Mouse (Mus musculus) midbrain, embryonic 12.5 days (tissue): ENCODE measurements around the gene Cacng4. TPM values are rescaled to one million over a fixed set of nuclear protein-coding genes. Genes with fewer than 3 reads are reported as not detected.

ENCODE experiments used
- ATAC-seq: fragments of 200-750 bp; cut with Nextera tagmentation; 2 replicates; pipeline ENCODE4 v1.8.0; 2017; ENCODE audit warnings: low read depth, moderate TSS enrichment, moderate library complexity; ENCODE audit not compliant: low FRiP score
- H3K27ac ChIP-seq: fragments of 300-500 bp; sonication (generic); replicated peaks from 2 replicates; pipeline ENCODE4 v1.5.1; 2016; ENCODE audit warnings: mild to moderate bottlenecking
- H3K27me3 ChIP-seq: fragments of 300-500 bp; sonication (generic); 2 replicates; pipeline ENCODE4 v1.6.1; 2016; ENCODE audit warnings: mild to moderate bottlenecking
- H3K36me3 ChIP-seq: fragments of 300-500 bp; sonication (generic); 2 replicates; pipeline ENCODE4 v1.6.1; 2016
- H3K4me1 ChIP-seq: fragments of 300-500 bp; sonication (generic); 2 replicates; pipeline ENCODE4 v1.6.1; 2016
- H3K4me2 ChIP-seq: fragments of 300-500 bp; sonication (generic); replicated peaks from 2 replicates; pipeline ENCODE4 v1.6.1; 2016; ENCODE audit warnings: mild to moderate bottlenecking, moderate library complexity
- H3K4me3 ChIP-seq: fragments of 300-500 bp; sonication (generic); 2 replicates; pipeline ENCODE4 v1.5.1; 2016; ENCODE audit warnings: mild to moderate bottlenecking
- H3K9ac ChIP-seq: fragments of 300-500 bp; sonication (generic); replicated peaks from 2 replicates; pipeline ENCODE4 v1.6.1; 2016; ENCODE audit warnings: mild to moderate bottlenecking, moderate library complexity
- H3K9me3 ChIP-seq: fragments of 300-500 bp; sonication (generic); 2 replicates; pipeline ENCODE4 v1.6.1; 2016; ENCODE audit warnings: mild to moderate bottlenecking
- WGBS: fragments of 180-500 bp; shearing (Covaris S2); methylation state at CpG from one replicate; pipeline ENCODE4 v1.1.7; 2016; 5-methylcytosine and 5-hydroxymethylcytosine counted together
- polyA plus RNA-seq: library from polyadenylated mRNA; unstranded; fragments of >200 nt; fragmentation: Nextera tagmentation; extraction: Ambion mirVana; gene quantifications from 2 replicates; pipeline ENCODE4 v1.2.1, GENCODE M21; 2016

Cacng4 gene
- polyA plus RNA-seq, result 26.3 and 27.1 TPM in 2 replicates

- H3K4me3 ChIP-seq, result peak within 1 kb of the TSS; percentile 85
- peak within 1 kb of the TSS; percentile 94 for H3K27ac ChIP-seq
- peaks cover 67% of the 10 kb centered on the region for H3K4me1 ChIP-seq
- WGBS, result under 1% methylated on average over 32 of the region's 73 CpGs
- peak within 1 kb of the TSS; percentile 91 for H3K4me2 ChIP-seq
- peak within 1 kb of the TSS; percentile 90 for H3K9ac ChIP-seq
- H3K27me3 ChIP-seq, result peaks cover 36% of the 10 kb centered on the region
- peak; percentile 65 for ATAC-seq
- no peaks in the 10 kb centered on the region for H3K9me3 ChIP-seq
- peaks cover 11% of the 10 kb centered on the region; the same call in 1 of the 2 replicates for H3K36me3 ChIP-seq
Measured at GRCm38 (mm10) chr11:107794547-107795269, at the start of gene Cacng4. Gene Cacng4 (minus strand): TSS chr11:107794557.

DNA sequence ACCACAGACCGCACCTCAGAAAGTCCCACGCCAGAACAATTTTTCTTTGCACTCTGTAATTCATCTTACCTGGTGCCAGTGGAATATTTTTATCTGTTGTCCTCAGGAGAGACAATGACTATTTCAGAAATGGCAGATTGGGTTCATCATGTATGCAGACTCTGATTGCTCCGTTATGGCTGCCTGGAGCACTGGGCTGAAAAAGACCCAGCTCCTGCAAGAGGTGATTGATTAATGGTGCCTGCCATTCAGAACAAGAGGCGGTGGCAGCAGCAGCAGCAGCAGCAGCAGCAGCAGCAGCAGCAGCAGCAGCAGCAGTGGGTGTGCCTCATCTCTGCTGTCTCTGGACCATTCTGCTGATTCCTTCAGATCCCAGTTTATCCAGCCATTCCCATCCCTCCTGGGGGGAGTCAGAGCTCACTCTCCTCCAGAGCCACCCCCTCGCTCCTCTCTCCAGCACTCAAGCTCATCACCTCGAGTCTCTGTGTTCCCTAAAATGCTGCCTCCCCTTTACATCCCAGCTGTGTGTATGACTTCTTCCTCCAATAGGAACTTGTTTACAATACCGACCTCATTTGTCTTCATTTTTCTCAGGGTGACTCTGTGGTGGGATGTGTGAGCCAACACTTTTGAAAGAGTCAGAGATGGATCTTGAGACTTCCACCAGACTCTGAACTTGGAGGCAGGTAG, 39.1 kb upstream of the Cacng4 start:
- H3K27me3 ChIP-seq, result no peaks in the 10 kb centered on the region
- H3K9me3 ChIP-seq, result no peaks in the 10 kb centered on the region
- WGBS, result 66% methylated on average over 7 of the region's 7 CpGs
- H3K4me1 ChIP-seq, result no peaks in the 10 kb centered on the region
- H3K4me2 ChIP-seq, result no peak overlapping the region
- no peak overlapping the region for H3K4me3 ChIP-seq
- no peak overlapping the region for H3K27ac ChIP-seq
- H3K9ac ChIP-seq, result no peak overlapping the region
- H3K36me3 ChIP-seq, result no peaks in the 10 kb centered on the region
- no peak for ATAC-seq

DNA sequence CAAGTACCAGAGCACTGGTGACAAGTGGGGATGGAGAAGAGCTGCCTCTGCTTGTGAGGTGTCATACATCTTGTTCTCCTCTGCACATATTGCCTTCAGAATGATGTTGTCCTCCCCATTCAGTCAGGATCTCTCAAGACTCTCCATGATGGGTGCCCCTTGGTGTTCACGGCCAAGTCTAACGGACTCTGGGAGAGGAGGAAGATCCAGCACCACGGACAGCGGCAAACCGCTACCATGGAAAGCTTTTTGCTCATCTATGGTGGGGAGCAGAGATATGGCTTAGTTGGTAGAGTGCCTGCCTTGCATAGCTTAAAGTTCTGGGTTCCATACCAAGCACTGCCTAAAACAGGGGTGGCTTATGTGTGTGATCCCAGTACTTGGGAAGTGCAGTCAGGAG, 22.8 kb upstream of the Cacng4 start:
- H3K4me1 ChIP-seq, result peaks cover 12% of the 10 kb centered on the region
- no peak overlapping the region for H3K4me2 ChIP-seq
- H3K36me3 ChIP-seq, result no peaks in the 10 kb centered on the region
- H3K9ac ChIP-seq, result no peak overlapping the region
- peaks cover 17% of the 10 kb centered on the region for H3K27me3 ChIP-seq
- ATAC-seq, result no peak
- H3K4me3 ChIP-seq, result no peak overlapping the region
- no peak overlapping the region for H3K27ac ChIP-seq
- WGBS, result 46% methylated on average over 5 of the region's 5 CpGs
- no peaks in the 10 kb centered on the region for H3K9me3 ChIP-seq

GRCm38 (mm10) chr11:107812941-107813648, 18.7 kb upstream of the Cacng4 start:
- no peak overlapping the region for H3K9ac ChIP-seq
- peaks cover 21% of the 10 kb centered on the region for H3K27me3 ChIP-seq
- H3K4me2 ChIP-seq, result peak overlapping the region; percentile 30
- no peak for ATAC-seq
- 31% methylated on average over 21 of the region's 21 CpGs for WGBS
- H3K36me3 ChIP-seq, result no peaks in the 10 kb centered on the region
- no peak overlapping the region for H3K4me3 ChIP-seq
- H3K27ac ChIP-seq, result no peak overlapping the region
- peaks cover 17% of the 10 kb centered on the region for H3K4me1 ChIP-seq
- no peaks in the 10 kb centered on the region for H3K9me3 ChIP-seq

DNA sequence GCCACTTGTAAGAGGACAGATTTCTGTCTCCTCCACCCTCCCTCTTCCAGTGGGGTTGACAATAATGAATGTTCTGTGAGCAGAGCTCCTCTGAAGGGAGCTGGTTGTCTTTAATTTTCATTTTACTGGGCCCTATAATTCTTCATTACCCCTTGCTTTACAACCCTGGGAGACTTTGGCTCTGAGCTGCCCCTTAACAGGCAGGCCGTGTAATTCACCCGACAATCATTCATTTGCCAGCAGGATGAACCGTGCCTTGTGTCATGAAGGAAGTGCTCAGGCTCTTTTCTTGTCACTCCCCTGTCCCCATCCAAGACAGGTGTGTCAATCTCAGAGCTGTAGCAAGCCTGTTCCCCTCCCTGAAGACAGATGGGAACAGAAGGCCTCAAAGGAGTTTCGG, 18.1 kb upstream of the Cacng4 start:
- no peaks in the 10 kb centered on the region for H3K36me3 ChIP-seq
- no peaks in the 10 kb centered on the region for H3K9me3 ChIP-seq
- H3K4me2 ChIP-seq, result peak overlapping the region; percentile 30; the same call in 1 of the 2 replicates
- H3K9ac ChIP-seq, result no peak overlapping the region
- ATAC-seq, result no peak
- WGBS, result 45% methylated on average over 4 of the region's 4 CpGs
- H3K27ac ChIP-seq, result no peak overlapping the region
- H3K4me3 ChIP-seq, result no peak overlapping the region
- H3K4me1 ChIP-seq, result peaks cover 17% of the 10 kb centered on the region
- peaks cover 21% of the 10 kb centered on the region for H3K27me3 ChIP-seq

GRCm38 (mm10) chr11:107808508-107808907, 14.2 kb upstream of the Cacng4 start:
- peaks cover 14% of the 10 kb centered on the region for H3K27me3 ChIP-seq
- WGBS, result 73% methylated on average over 8 of the region's 8 CpGs
- H3K27ac ChIP-seq, result no peak overlapping the region
- H3K4me1 ChIP-seq, result peaks cover 17% of the 10 kb centered on the region
- ATAC-seq, result no peak
- H3K4me2 ChIP-seq, result no peak overlapping the region
- no peak overlapping the region for H3K4me3 ChIP-seq
- H3K9ac ChIP-seq, result no peak overlapping the region
- no peaks in the 10 kb centered on the region for H3K36me3 ChIP-seq
- no peaks in the 10 kb centered on the region for H3K9me3 ChIP-seq

DNA sequence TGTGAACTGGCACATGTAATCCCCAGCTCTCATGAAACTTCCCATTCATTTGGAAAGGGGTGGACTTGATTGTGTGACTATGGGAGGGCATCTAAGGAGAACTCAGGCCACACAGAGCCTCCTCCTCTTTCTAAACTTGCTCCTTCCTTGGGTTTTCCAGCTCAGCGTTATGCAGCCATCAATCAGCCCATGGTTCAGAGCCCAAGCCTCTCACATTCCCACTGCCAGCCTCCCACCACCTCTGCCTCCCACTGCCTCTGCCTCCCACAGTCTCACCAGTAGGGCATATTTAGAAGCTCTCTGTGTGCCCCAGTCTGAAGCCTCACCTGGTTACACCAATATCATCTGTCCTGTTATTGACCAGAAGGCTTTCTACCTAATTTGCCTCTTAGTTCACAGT, 11.7 kb upstream of the Cacng4 start:
- Histone ChIP-seq H3K36me3 (no peaks in the 10 kb centered on the region), H3K4me1 (no peaks in the 10 kb centered on the region), H3K4me2 (no peak overlapping the region), H3K27ac (no peak overlapping the region), H3K9me3 (no peaks in the 10 kb centered on the region), H3K9ac (no peak overlapping the region), H3K4me3 (no peak overlapping the region), H3K27me3 (no peaks in the 10 kb centered on the region; the same call in 1 of the 2 replicates)
- 90% methylated on average over 1 of the region's 1 CpGs for WGBS
- ATAC-seq, result no peak

DNA sequence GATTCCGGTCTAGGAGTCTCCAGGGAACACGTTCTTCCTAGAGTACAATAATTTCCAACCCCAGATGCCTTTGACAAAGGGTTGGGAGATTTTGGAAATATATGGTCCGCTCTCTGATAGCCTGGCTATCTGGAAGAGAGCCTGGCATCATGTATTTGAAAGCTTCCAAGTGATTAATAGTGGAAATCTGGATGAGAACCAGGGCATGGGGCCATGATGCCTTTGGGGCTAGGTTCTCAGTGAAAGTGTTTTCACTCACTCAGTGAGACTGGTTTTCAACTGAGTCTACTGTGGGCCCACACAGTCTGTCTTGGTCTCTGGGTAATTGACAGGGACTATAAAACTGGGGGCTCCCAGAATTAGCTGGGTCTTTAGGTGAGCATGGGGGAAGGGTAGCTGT, 7.6 kb upstream of the Cacng4 start:
- Histone ChIP-seq H3K27me3 (peaks cover 27% of the 10 kb centered on the region), H3K36me3 (no peaks in the 10 kb centered on the region), H3K9me3 (no peaks in the 10 kb centered on the region), H3K4me2 (no peak overlapping the region), H3K4me1 (peaks cover 18% of the 10 kb centered on the region), H3K4me3 (no peak overlapping the region), H3K27ac (no peak overlapping the region), H3K9ac (no peak overlapping the region)
- no peak for ATAC-seq
- 88% methylated on average over 3 of the region's 3 CpGs for WGBS

GRCm38 (mm10) chr11:107799331-107799730, 5.0 kb upstream of the Cacng4 start:
- no peak overlapping the region for H3K9ac ChIP-seq
- no peaks in the 10 kb centered on the region for H3K36me3 ChIP-seq
- WGBS, result 30% methylated on average over 9 of the region's 9 CpGs
- H3K27me3 ChIP-seq, result peaks cover 37% of the 10 kb centered on the region
- ATAC-seq, result no peak
- H3K4me1 ChIP-seq, result peaks cover 39% of the 10 kb centered on the region
- no peaks in the 10 kb centered on the region for H3K9me3 ChIP-seq
- H3K4me3 ChIP-seq, result no peak overlapping the region
- H3K27ac ChIP-seq, result no peak overlapping the region
- no peak overlapping the region for H3K4me2 ChIP-seq

DNA sequence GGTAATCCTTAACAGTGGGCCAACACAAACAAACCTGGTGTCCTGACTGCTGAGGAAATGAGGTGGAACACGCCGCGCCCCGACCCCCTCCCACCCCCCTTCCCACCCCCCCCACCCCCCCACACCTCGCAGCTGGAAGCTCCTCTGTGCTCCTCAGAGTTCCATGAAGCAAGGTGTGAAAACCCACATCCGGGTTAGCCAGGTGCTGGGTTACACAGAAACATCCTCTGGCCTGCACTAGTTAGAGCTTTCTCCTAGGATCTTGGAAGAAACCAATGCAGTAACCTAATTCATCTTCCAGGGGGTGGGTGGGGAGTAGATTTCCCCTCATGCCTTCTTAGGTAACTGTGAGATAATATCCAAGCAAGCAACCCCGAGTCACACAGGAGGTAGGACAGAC, 2.0 kb upstream of the Cacng4 start:
- Histone ChIP-seq H3K4me1 (peaks cover 61% of the 10 kb centered on the region), H3K9me3 (no peaks in the 10 kb centered on the region), H3K27ac (no peak overlapping the region), H3K27me3 (peaks cover 37% of the 10 kb centered on the region), H3K4me3 (no peak overlapping the region), H3K36me3 (no peaks in the 10 kb centered on the region), H3K4me2 (no peak overlapping the region), H3K9ac (no peak overlapping the region)
- 22% methylated on average over 7 of the region's 7 CpGs for WGBS
- no peak for ATAC-seq

- Histone ChIP-seq H3K4me1 (peaks cover 68% of the 10 kb centered on the region), H3K9ac (peak overlapping the region; percentile 90), H3K27ac (peak overlapping the region; percentile 94), H3K9me3 (no peaks in the 10 kb centered on the region), H3K36me3 (peaks cover 4% of the 10 kb centered on the region; the same call in 1 of the 2 replicates), H3K4me3 (peak overlapping the region; percentile 85), H3K27me3 (peaks cover 40% of the 10 kb centered on the region), H3K4me2 (peak overlapping the region; percentile 91)
- ATAC-seq, result no peak
- WGBS, result 5% methylated on average over 9 of the region's 9 CpGs
Measured at GRCm38 (mm10) chr11:107795384-107796035, 1.2 kb upstream of the Cacng4 start.
